Mouse (Mus musculus): ENCODE results near the gene Xkr7.

DNA sequence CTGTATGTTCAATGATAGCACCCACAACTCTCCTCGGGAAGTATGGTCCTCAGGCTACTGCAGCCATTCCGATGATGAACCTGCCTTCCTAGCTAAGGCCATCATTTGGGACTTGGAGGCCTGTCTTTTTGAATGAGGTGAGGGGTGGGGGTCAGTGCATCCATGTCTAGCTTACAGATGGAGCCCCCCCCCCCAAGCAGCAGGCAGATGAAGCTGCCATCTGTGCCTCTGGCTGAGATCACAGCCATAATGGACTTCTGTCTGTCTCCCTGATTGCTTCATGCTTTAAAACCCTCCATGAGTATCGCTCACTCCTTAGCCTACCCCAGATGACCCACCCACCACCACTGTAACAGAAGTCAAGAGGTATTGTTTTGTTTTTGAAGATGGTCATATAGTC, 12.3 kb upstream of the Xkr7 start:
- TF ChIP-seq CTCF (IDR thresholded peaks at IDR 0.05; ENCODE audit: low read depth, low read length) (no peak), POLR2A (IDR thresholded peaks at IDR 0.05; ENCODE audit: extremely low read depth, insufficient read depth, low read length) (no peak)
